Mouse (Mus musculus): ENCODE data around the gene Crlf1. TPM values are rescaled to one million over a fixed set of nuclear protein-coding genes. Genes with fewer than 3 reads are reported as not detected.
"Not testable (repeated sequence)": the region's sequence is repeated elsewhere in the genome, so short reads cannot be mapped to it uniquely, and the experiment has no call there.

The Crlf1 gene
- polyA plus RNA-seq, 1 experiment from 2014 or later: 3.8 TPM

GRCm38 (mm10) chr8:70511174-70511573, 18.2 kb downstream of the Crlf1 start:
- peaks cover 23% of the 10 kb centered on the region for H3K36me3 ChIP-seq
- WGBS: 80% methylated on average over 6 of the region's 6 CpGs
- 0 out of 2 replicates have a peak overlapping the region, but pooled peaks have one; percentile 97 for H3K9ac ChIP-seq
- ATAC-seq (replicated peaks; ENCODE audit: insufficient number of reproducible peaks, insufficient read depth, low FRiP score, low read depth); H3K9me3 ChIP-seq (replicated peaks); H3K27me3 ChIP-seq: not testable (repeated sequence)
- H3K4me2 ChIP-seq: peak overlapping the region; percentile 91
- peak overlapping the region; percentile 90 for H3K4me3 ChIP-seq
- H3K27ac ChIP-seq: peak overlapping the region; percentile 98
- H3K4me1 ChIP-seq (replicated peaks): peaks cover 37% of the 10 kb centered on the region

DNA sequence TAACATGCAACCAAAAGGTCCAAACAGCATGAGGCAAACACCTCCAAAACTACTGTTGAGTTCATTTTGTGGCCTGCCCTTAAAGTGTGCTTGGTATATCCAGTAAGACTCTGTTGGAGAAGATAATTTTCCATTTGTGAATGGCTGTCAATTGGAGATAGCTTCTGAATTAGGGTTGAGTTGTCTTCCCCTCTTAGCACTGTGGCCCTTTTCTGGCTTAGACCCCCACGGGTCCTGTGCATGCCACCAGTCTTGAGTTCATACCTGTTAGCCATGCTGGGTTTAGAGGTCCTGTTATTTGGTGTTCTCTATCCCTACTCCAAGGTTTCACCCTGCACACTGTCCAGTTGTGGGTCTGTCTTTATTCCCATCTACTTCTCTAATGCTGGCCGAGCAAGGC, 18.8 kb downstream of the Crlf1 start:
- H3K9me3 ChIP-seq (replicated peaks): no peaks in the 10 kb centered on the region
- H3K4me3 ChIP-seq: no peak overlapping the region
- no peak overlapping the region for H3K9ac ChIP-seq
- H3K27ac ChIP-seq: 0 out of 2 replicates have a peak overlapping the region, but pooled peaks have one; percentile 6
- no peaks in the 10 kb centered on the region for H3K27me3 ChIP-seq
- ATAC-seq (replicated peaks; ENCODE audit: insufficient number of reproducible peaks, insufficient read depth, low FRiP score, low read depth): no peak
- H3K4me2 ChIP-seq: peak overlapping the region; percentile 91; the same call in 1 of the 2 replicates
- peaks cover 37% of the 10 kb centered on the region for H3K4me1 ChIP-seq (replicated peaks)
- H3K36me3 ChIP-seq: peaks cover 29% of the 10 kb centered on the region
- WGBS: 90% methylated on average over 2 of the region's 2 CpGs

DNA sequence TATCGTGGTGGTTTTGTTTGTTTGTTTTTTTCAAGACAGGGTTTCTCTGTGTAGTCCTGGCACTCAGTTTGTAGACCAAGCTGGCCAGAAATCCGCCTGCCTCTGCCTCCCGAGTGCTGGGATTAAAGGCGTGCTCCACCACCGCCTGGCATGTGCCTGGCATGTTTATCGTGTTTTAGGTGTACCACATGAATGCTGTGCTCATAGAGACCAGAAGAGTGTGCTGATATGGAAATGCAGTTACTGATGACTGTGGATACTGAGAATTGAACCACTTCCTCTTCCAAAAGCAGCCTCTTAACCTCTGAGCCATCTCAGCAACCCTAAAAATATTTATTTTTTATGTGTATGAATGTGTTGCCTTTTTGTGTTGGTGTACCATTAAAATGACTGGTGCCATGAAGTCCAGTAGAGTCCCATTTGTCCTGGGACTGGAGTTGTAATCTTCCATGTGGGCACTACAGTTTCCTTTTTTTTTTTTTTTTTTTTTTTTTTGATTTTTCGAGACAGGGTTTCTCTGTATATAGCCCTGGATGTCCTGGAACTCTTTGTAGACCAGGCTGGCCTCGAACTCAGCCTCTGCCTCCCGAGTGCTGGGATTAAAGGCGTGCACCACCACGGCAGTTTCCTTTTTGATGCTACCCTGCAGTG, 19.4 kb downstream of the Crlf1 start:
- WGBS: 88% methylated on average over 11 of the region's 11 CpGs
- Histone ChIP-seq H3K27me3 (no peaks in the 10 kb centered on the region), H3K9me3 (replicated peaks) (no peaks in the 10 kb centered on the region), H3K27ac (0 out of 2 replicates have a peak overlapping the region, but pooled peaks have one; percentile 6), H3K4me2 (no peak overlapping the region), H3K36me3 (peaks cover 29% of the 10 kb centered on the region), H3K4me3 (no peak overlapping the region), H3K4me1 (replicated peaks) (peaks cover 37% of the 10 kb centered on the region), H3K9ac (no peak overlapping the region)
- ATAC-seq (replicated peaks; ENCODE audit: insufficient number of reproducible peaks, insufficient read depth, low FRiP score, low read depth): no peak

DNA sequence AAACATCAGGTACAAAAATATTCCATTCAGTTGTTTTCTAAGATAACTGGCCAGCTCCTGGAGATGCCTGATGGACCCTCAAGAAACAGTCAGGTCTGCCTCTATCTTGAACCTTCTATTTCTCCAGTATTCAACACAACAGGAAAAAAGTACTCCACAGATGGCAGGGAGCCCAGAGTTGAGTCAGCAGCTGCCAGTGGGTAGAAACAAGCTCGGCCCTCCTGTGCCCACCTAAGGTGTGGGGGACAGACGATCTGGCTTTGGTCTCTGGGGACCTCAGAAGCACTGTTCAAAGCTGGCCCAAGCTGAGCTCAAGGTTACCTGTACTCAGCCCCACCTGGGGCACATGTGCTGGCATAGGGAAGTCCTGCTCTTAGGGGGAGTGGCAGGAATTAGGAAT, 20.5 kb downstream of the Crlf1 start:
- Histone ChIP-seq H3K27ac (no peak overlapping the region), H3K27me3 (no peaks in the 10 kb centered on the region), H3K4me1 (replicated peaks) (peaks cover 36% of the 10 kb centered on the region), H3K9ac (no peak overlapping the region), H3K9me3 (replicated peaks) (no peaks in the 10 kb centered on the region), H3K4me3 (no peak overlapping the region), H3K4me2 (no peak overlapping the region), H3K36me3 (peaks cover 25% of the 10 kb centered on the region)
- no peak for ATAC-seq (replicated peaks; ENCODE audit: insufficient number of reproducible peaks, insufficient read depth, low FRiP score, low read depth)
- WGBS: 34% methylated on average over 2 of the region's 2 CpGs

- Histone ChIP-seq H3K36me3 (peaks cover 30% of the 10 kb centered on the region), H3K27ac (no peak overlapping the region), H3K4me1 (replicated peaks) (peaks cover 18% of the 10 kb centered on the region), H3K4me2 (no peak overlapping the region), H3K27me3 (no peaks in the 10 kb centered on the region), H3K4me3 (no peak overlapping the region), H3K9ac (no peak overlapping the region), H3K9me3 (replicated peaks) (no peaks in the 10 kb centered on the region)
- ATAC-seq (replicated peaks; ENCODE audit: insufficient number of reproducible peaks, insufficient read depth, low FRiP score, low read depth): no peak
- 74% methylated on average over 10 of the region's 10 CpGs for WGBS
Measured at GRCm38 (mm10) chr8:70517940-70518643, 25.1 kb downstream of the Crlf1 start.

- H3K4me3 ChIP-seq: no peak overlapping the region
- no peak for ATAC-seq (replicated peaks; ENCODE audit: insufficient number of reproducible peaks, insufficient read depth, low FRiP score, low read depth)
- H3K27me3 ChIP-seq: no peaks in the 10 kb centered on the region
- 88% methylated on average over 6 of the region's 6 CpGs for WGBS
- peaks cover 28% of the 10 kb centered on the region for H3K36me3 ChIP-seq
- H3K9me3 ChIP-seq (replicated peaks): no peaks in the 10 kb centered on the region
- no peak overlapping the region for H3K27ac ChIP-seq
- H3K4me1 ChIP-seq (replicated peaks): peaks cover 15% of the 10 kb centered on the region
- H3K4me2 ChIP-seq: no peak overlapping the region
- H3K9ac ChIP-seq: no peak overlapping the region
Measured at GRCm38 (mm10) chr8:70519043-70519442, 26.1 kb downstream of the Crlf1 start.

GRCm38 (mm10) chr8:70519606-70520005, 26.6 kb downstream of the Crlf1 start:
- Histone ChIP-seq H3K9ac (no peak overlapping the region), H3K27ac (no peak overlapping the region), H3K4me3 (no peak overlapping the region), H3K36me3 (peaks cover 23% of the 10 kb centered on the region), H3K4me1 (replicated peaks) (peaks cover 13% of the 10 kb centered on the region), H3K4me2 (no peak overlapping the region), H3K27me3 (no peaks in the 10 kb centered on the region), H3K9me3 (replicated peaks) (no peaks in the 10 kb centered on the region)
- no peak for ATAC-seq (replicated peaks; ENCODE audit: insufficient number of reproducible peaks, insufficient read depth, low FRiP score, low read depth)
- WGBS: 52% methylated on average over 2 of the region's 2 CpGs

DNA sequence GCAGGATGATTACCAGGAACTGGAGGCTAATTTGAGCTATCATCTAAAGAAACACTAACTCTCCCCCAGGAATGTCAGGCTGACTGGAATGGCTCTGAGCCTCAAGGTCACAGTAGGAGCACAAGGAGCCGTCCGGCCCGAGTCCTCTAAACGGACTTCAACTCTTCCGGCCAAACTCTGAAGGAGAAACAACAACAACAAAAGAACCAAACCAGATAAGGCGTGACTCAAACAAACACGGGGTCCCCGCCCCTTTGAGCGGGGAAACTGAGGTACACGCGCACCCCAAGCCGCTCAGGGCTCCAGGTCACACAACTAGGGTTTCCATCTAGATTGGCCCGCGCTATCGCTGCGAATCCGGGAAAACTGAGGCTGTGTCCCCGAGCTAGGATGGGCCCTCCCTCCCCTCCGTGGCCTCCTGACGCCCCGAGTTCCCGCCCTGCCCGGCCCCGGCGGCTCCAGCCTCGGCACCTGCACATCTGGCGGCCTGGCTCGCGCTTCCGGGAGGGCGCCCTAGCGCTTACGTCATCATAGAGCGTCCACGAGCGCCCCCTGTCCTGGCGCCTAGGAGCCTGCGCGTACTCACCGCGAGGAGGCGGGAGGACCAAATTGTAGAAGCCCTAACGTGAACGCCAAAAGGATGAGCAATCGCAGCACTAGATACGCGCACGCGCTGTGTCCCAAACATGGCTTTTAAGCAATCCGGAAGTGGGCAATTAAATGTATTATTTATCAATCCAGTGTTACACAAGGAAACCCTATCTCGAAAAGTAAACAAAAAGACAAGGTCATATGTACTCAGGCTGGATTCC, 29.8 kb downstream of the Crlf1 start:
- H3K4me2 ChIP-seq: peak overlapping the region; percentile 64
- peak overlapping the region; percentile 85 for H3K27ac ChIP-seq
- no peaks in the 10 kb centered on the region for H3K27me3 ChIP-seq
- peak overlapping the region; percentile 75 for H3K9ac ChIP-seq
- WGBS: under 1% methylated on average over 51 of the region's 51 CpGs
- H3K36me3 ChIP-seq: peaks cover 14% of the 10 kb centered on the region; the same call in 1 of the 2 replicates
- peak; percentile 82 for ATAC-seq (replicated peaks; ENCODE audit: insufficient number of reproducible peaks, insufficient read depth, low FRiP score, low read depth)
- peak overlapping the region; percentile 76 for H3K4me3 ChIP-seq
- H3K4me1 ChIP-seq (replicated peaks): peaks cover 16% of the 10 kb centered on the region
- H3K9me3 ChIP-seq (replicated peaks): no peaks in the 10 kb centered on the region

DNA sequence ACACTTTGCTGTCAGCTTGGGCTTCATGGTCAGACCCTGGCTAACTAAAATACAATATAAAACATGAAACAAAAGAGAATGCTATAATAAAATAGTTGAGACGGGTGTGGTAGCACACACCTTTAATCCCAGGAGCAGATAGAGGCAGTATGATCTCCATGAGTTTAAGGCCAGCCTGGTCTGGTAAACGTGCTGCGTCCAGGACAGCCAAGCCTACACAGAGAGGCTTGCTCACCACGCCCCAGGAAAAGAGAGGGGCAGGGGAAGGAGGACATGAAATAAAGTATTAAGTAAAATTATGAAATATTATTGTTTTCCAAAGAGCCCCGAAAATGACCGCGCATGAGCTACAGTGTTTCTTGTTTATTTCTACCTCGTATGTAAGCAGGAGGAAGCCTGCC, 34.2 kb downstream of the Crlf1 start:
- Histone ChIP-seq H3K27me3 (no peaks in the 10 kb centered on the region), H3K4me3 (peak overlapping the region; percentile 82), H3K4me1 (replicated peaks) (peaks cover 24% of the 10 kb centered on the region), H3K4me2 (peak overlapping the region; percentile 76), H3K27ac (peak overlapping the region; percentile 87), H3K9ac (peak overlapping the region; percentile 94), H3K9me3 (replicated peaks) (no peaks in the 10 kb centered on the region), H3K36me3 (peaks cover 24% of the 10 kb centered on the region)
- 1% methylated on average over 8 of the region's 8 CpGs for WGBS
- ATAC-seq (replicated peaks; ENCODE audit: insufficient number of reproducible peaks, insufficient read depth, low FRiP score, low read depth): no peak

DNA sequence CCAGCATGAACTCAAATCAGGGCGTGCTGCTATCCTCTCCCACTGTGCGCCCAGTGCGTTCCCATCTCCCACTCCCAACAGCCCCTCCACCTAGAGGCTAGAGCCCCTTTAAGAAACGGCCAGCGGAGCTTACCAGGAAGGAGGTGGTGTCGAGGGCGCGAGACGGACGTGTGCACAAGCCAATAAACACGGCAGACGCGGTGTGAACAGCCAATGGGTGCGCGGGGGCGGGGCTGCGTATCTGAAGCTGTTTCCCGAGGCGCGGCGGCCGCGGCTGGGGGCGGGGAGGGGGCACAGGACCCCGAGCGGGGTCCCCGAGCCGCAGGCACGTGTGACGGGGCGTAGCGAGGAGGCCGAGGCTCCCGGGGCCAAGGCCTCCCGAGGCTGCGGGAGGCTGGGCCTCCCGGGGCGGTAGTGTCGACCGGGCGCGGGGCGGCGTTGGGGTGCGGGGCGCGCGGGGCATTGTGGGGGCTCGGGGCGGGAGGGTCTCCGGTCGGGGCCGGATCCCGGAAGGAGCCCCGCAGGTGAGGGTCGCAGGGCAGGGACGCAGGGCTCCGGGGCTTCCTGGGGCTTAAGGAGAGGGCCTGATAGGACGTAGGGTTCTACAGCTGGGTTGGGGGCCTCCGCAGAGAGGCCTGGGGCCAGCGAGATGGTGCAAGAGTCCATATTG, 34.7 kb downstream of the Crlf1 start, which contains the start of the genes Fkbp8 and Kxd1:
Fkbp8 (plus strand) TSS at position 213 of the 670 bp plus-strand sequence.
Kxd1 (minus strand) TSS at position 445 of the 670 bp plus-strand sequence.
- peaks cover 21% of the 10 kb centered on the region for H3K4me1 ChIP-seq (replicated peaks)
- peak within 1 kb of the TSS; percentile 87 for H3K27ac ChIP-seq
- peak within 1 kb of the TSS; percentile 76 for H3K4me2 ChIP-seq
- no peaks in the 10 kb centered on the region for H3K27me3 ChIP-seq
- H3K4me3 ChIP-seq: peak within 1 kb of the TSS; percentile 82
- no peaks in the 10 kb centered on the region for H3K9me3 ChIP-seq (replicated peaks)
- under 1% methylated on average over 46 of the region's 61 CpGs for WGBS
- peak within 1 kb of the TSS; percentile 94 for H3K9ac ChIP-seq
- peak; percentile 92 for ATAC-seq (replicated peaks; ENCODE audit: insufficient number of reproducible peaks, insufficient read depth, low FRiP score, low read depth)
- peaks cover 29% of the 10 kb centered on the region for H3K36me3 ChIP-seq

All from heart, embryonic 15.5 days (tissue).